Mouse (Mus musculus) liver, embryonic 13.5 days (tissue): Measurements from ENCODE around the gene Rab4b. TPM values are rescaled to one million over a fixed set of nuclear protein-coding genes. Genes with fewer than 3 reads are reported as not detected.

ENCODE experiments used
- ATAC-seq: fragments of 200-750 bp; cut with Nextera tagmentation; 2 replicates; pipeline ENCODE4 v1.8.0; 2017; ENCODE audit warnings: low read depth, mild to moderate bottlenecking, moderate number of reproducible peaks, moderate library complexity
- DNase-seq: peaks from one replicate; pipeline ENCODE4 v3.0.0; 2022
- H3K27ac ChIP-seq: fragments of 300-500 bp; sonication (generic); 2 replicates; pipeline ENCODE4 v1.5.1; 2015; ENCODE audit warnings: moderate library complexity, mild to moderate bottlenecking, inconsistent platforms
- H3K27me3 ChIP-seq: fragments of 300-500 bp; sonication (generic); 2 replicates; pipeline ENCODE4 v1.6.1; 2015; ENCODE audit warnings: mild to moderate bottlenecking, inconsistent platforms
- H3K36me3 ChIP-seq: fragments of 300-500 bp; sonication (generic); 2 replicates; pipeline ENCODE4 v1.6.1; 2015; ENCODE audit warnings: mild to moderate bottlenecking, inconsistent platforms
- H3K4me1 ChIP-seq: fragments of 300-500 bp; sonication (generic); replicated peaks from 2 replicates; pipeline ENCODE4 v1.6.1; 2015; ENCODE audit warnings: inconsistent platforms
- H3K4me2 ChIP-seq: fragments of 300-500 bp; sonication (generic); 2 replicates; pipeline ENCODE4 v1.6.1; 2015; ENCODE audit warnings: inconsistent platforms, mild to moderate bottlenecking, moderate library complexity
- H3K4me3 ChIP-seq: fragments of 300-500 bp; sonication (generic); replicated peaks from 2 replicates; pipeline ENCODE4 v1.5.1; 2015; ENCODE audit warnings: mild to moderate bottlenecking, inconsistent platforms
- H3K9ac ChIP-seq: fragments of 300-500 bp; sonication (generic); 2 replicates; pipeline ENCODE4 v1.6.1; 2015; ENCODE audit warnings: mild to moderate bottlenecking, inconsistent platforms
- H3K9me3 ChIP-seq: fragments of 300-500 bp; sonication (generic); replicated peaks from 2 replicates; pipeline ENCODE4 v1.6.1; 2016; ENCODE audit warnings: inconsistent platforms
- WGBS: fragments of 180-500 bp; shearing (Covaris S2); methylation state at CpG from one replicate; pipeline ENCODE4 v1.1.7; 2015; ENCODE audit not compliant: insufficient replicate concordance; 5-methylcytosine and 5-hydroxymethylcytosine counted together
- polyA plus RNA-seq: library from polyadenylated mRNA; unstranded; fragments of >200 nt; fragmentation: Nextera tagmentation; extraction: Ambion mirVana; gene quantifications from 2 replicates; pipeline ENCODE4 v1.2.1, GENCODE M21; 2015

Gene Rab4b
- polyA plus RNA-seq, 1 experiment from 2014 or later = 28.6 TPM

- no peak overlapping the region for H3K4me3 ChIP-seq
- H3K9ac ChIP-seq = no peak overlapping the region
- H3K4me1 ChIP-seq = peaks cover 28% of the 10 kb centered on the region
- ATAC-seq (no peak), DNase-seq (no peak)
- H3K9me3 ChIP-seq = no peaks in the 10 kb centered on the region
- H3K27me3 ChIP-seq = no peaks in the 10 kb centered on the region
- peaks cover 42% of the 10 kb centered on the region for H3K36me3 ChIP-seq
- H3K27ac ChIP-seq = no peak overlapping the region
- WGBS = 68% methylated on average over 1 of the region's 1 CpGs
- no peak overlapping the region for H3K4me2 ChIP-seq
Measured at GRCm38 (mm10) chr7:27182498-27182897, 3.8 kb upstream of the Rab4b start.

- Histone ChIP-seq H3K36me3 (peaks cover 28% of the 10 kb centered on the region), H3K27ac (peak within 1 kb of the TSS; percentile 63), H3K9ac (no peak within 1 kb of the TSS), H3K4me1 (peaks cover 34% of the 10 kb centered on the region), H3K9me3 (no peaks in the 10 kb centered on the region), H3K27me3 (no peaks in the 10 kb centered on the region), H3K4me2 (peak within 1 kb of the TSS; percentile 76; the same call in 1 of the 2 replicates), H3K4me3 (no peak within 1 kb of the TSS)
- 65% methylated on average over 14 of the region's 14 CpGs for WGBS
- no peak for ATAC-seq
- no peak for DNase-seq
Measured at GRCm38 (mm10) chr7:27180837-27181695, 2.4 kb upstream of the Rab4b start, which contains the start of the genes Gm21983 and Mia. Gene Gm21983, minus strand, starts transcription at chr7:27181086. Gene Mia, minus strand, starts transcription at chr7:27181157.

- H3K36me3 ChIP-seq = peaks cover 21% of the 10 kb centered on the region
- no peak overlapping the region for H3K9ac ChIP-seq
- no peak for DNase-seq
- ATAC-seq = no peak
- peak overlapping the region; percentile 63 for H3K27ac ChIP-seq
- H3K4me1 ChIP-seq = peaks cover 38% of the 10 kb centered on the region
- 78% methylated on average over 5 of the region's 5 CpGs for WGBS
- peak overlapping the region; percentile 76 for H3K4me2 ChIP-seq
- H3K27me3 ChIP-seq = no peaks in the 10 kb centered on the region
- H3K4me3 ChIP-seq = no peak overlapping the region
- H3K9me3 ChIP-seq = no peaks in the 10 kb centered on the region
Measured at GRCm38 (mm10) chr7:27180036-27180435, 1.3 kb upstream of the Rab4b start.

- Histone ChIP-seq H3K4me3 (peak overlapping the region; percentile 83), H3K27me3 (no peaks in the 10 kb centered on the region), H3K9me3 (no peaks in the 10 kb centered on the region), H3K9ac (peak overlapping the region; percentile 59), H3K36me3 (peaks cover 17% of the 10 kb centered on the region), H3K4me2 (peak overlapping the region; percentile 76), H3K4me1 (peaks cover 41% of the 10 kb centered on the region), H3K27ac (peak overlapping the region; percentile 63)
- 43% methylated on average over 16 of the region's 16 CpGs for WGBS
- DNase-seq (no peak), ATAC-seq (no peak)
Measured at GRCm38 (mm10) chr7:27179217-27179918, 672 bp upstream of the Rab4b start.

GRCm38 (mm10) chr7:27177942-27178323, 763 bp downstream of the Rab4b start:
- peak overlapping the region; percentile 88 for H3K27ac ChIP-seq
- H3K36me3 ChIP-seq = peaks cover 20% of the 10 kb centered on the region
- peaks cover 47% of the 10 kb centered on the region for H3K4me1 ChIP-seq
- H3K27me3 ChIP-seq = no peaks in the 10 kb centered on the region
- H3K4me2 ChIP-seq = peak overlapping the region; percentile 66
- DNase-seq (no peak), ATAC-seq (no peak)
- peak overlapping the region; percentile 77 for H3K9ac ChIP-seq
- WGBS = 19% methylated on average over 4 of the region's 4 CpGs
- peak overlapping the region; percentile 83 for H3K4me3 ChIP-seq
- no peaks in the 10 kb centered on the region for H3K9me3 ChIP-seq

GRCm38 (mm10) chr7:27174896-27175295, 3.8 kb downstream of the Rab4b start:
- peaks cover 35% of the 10 kb centered on the region for H3K4me1 ChIP-seq
- H3K4me3 ChIP-seq = no peak overlapping the region
- ATAC-seq = no peak
- WGBS = 83% methylated on average over 7 of the region's 7 CpGs
- H3K4me2 ChIP-seq = no peak overlapping the region
- no peak for DNase-seq
- no peaks in the 10 kb centered on the region for H3K9me3 ChIP-seq
- H3K27ac ChIP-seq = no peak overlapping the region
- no peaks in the 10 kb centered on the region for H3K27me3 ChIP-seq
- peaks cover 34% of the 10 kb centered on the region for H3K36me3 ChIP-seq
- no peak overlapping the region for H3K9ac ChIP-seq

- 87% methylated on average over 15 of the region's 15 CpGs for WGBS
- no peak for ATAC-seq
- peaks cover 31% of the 10 kb centered on the region for H3K4me1 ChIP-seq
- H3K4me3 ChIP-seq = no peak overlapping the region
- peaks cover 34% of the 10 kb centered on the region for H3K36me3 ChIP-seq
- H3K27ac ChIP-seq = no peak overlapping the region
- H3K9me3 ChIP-seq = no peaks in the 10 kb centered on the region
- no peak overlapping the region for H3K4me2 ChIP-seq
- no peak for DNase-seq
- H3K27me3 ChIP-seq = no peaks in the 10 kb centered on the region
- no peak overlapping the region for H3K9ac ChIP-seq
Measured at GRCm38 (mm10) chr7:27174496-27174895, 4.2 kb downstream of the Rab4b start.

GRCm38 (mm10) chr7:27170981-27171380, 7.7 kb downstream of the Rab4b start:
- peaks cover 30% of the 10 kb centered on the region for H3K4me1 ChIP-seq
- H3K27ac ChIP-seq = no peak overlapping the region
- ATAC-seq = no peak
- no peak for DNase-seq
- H3K9me3 ChIP-seq = no peaks in the 10 kb centered on the region
- H3K4me3 ChIP-seq = no peak overlapping the region
- no peak overlapping the region for H3K9ac ChIP-seq
- no peak overlapping the region for H3K4me2 ChIP-seq
- WGBS = 75% methylated on average over 3 of the region's 3 CpGs
- H3K27me3 ChIP-seq = no peaks in the 10 kb centered on the region
- peaks cover 34% of the 10 kb centered on the region for H3K36me3 ChIP-seq

- DNase-seq = no peak
- H3K27ac ChIP-seq = peak overlapping the region; percentile 87; the same call in 1 of the 2 replicates
- no peak for ATAC-seq
- H3K4me3 ChIP-seq = no peak overlapping the region
- H3K4me2 ChIP-seq = no peak overlapping the region; the same call in 1 of the 2 replicates
- H3K36me3 ChIP-seq = peaks cover 38% of the 10 kb centered on the region
- H3K9ac ChIP-seq = peak overlapping the region; percentile 41; the same call in 1 of the 2 replicates
- H3K9me3 ChIP-seq = no peaks in the 10 kb centered on the region
- 82% methylated on average over 5 of the region's 5 CpGs for WGBS
- H3K4me1 ChIP-seq = peaks cover 43% of the 10 kb centered on the region
- no peaks in the 10 kb centered on the region for H3K27me3 ChIP-seq
Measured at GRCm38 (mm10) chr7:27168371-27168770, 10.3 kb downstream of the Rab4b start.

GRCm38 (mm10) chr7:27167475-27168094, 11.1 kb downstream of the Rab4b start:
- H3K9ac ChIP-seq = peak overlapping the region; percentile 70
- peaks cover 35% of the 10 kb centered on the region for H3K36me3 ChIP-seq
- DNase-seq (no peak), ATAC-seq (no peak)
- H3K27ac ChIP-seq = peak overlapping the region; percentile 87
- 69% methylated on average over 11 of the region's 11 CpGs for WGBS
- peak overlapping the region; percentile 83 for H3K4me2 ChIP-seq
- peaks cover 51% of the 10 kb centered on the region for H3K4me1 ChIP-seq
- peak overlapping the region; percentile 83 for H3K4me3 ChIP-seq
- H3K9me3 ChIP-seq = no peaks in the 10 kb centered on the region
- H3K27me3 ChIP-seq = no peaks in the 10 kb centered on the region
